Mouse (Mus musculus) testis, adult 2 months (tissue): ENCODE results near the gene Rorc.

Experiments used
- CTCF ChIP-seq: fragments of 200-500 bp; IDR thresholded peaks from 2 replicates; pipeline ENCODE4 v1.5.1; 2012; ENCODE audit warnings: low read depth, mild to moderate bottlenecking, inconsistent platforms, low read length, moderate library complexity; ENCODE audit not compliant: control insufficient read depth, insufficient read depth, insufficient replicate concordance
- POLR2A ChIP-seq: fragments of 200-500 bp; IDR thresholded peaks from 2 replicates; pipeline ENCODE4 v1.6.1; 2012; ENCODE audit warnings: low read depth, mild to moderate bottlenecking, inconsistent platforms, low read length, moderate library complexity; ENCODE audit not compliant: control insufficient read depth

DNA sequence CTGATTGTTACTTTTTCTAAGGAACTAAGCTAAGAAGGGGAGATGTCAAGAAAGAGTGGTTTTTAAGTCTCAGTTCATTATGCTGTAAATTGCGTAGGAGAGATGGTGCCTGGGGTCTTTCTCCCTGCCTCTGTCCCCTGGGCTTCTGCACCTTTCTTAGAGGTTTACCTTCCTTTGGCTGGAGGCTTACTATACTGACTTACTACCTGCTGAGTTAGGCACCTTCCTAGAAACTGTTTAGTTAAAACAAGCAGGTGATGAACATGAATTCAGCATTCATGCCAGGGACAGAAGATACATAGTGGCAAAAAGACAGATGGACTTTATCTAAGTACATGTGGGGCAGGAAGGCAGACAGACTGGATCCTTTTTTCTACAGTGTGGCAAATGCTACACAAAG is 23.7 kb downstream of the Rorc start:
- TF ChIP-seq CTCF (no peak), POLR2A (no peak)
